In genomic region chr8:13677413-13677883, GRCm38 (mm10) we compare ENCODE assay signal across 8 mouse cellular contexts. TPM values are rescaled to one million over a fixed set of nuclear protein-coding genes. Genes with fewer than 3 reads are reported as not detected.
DNase-seq lines count a peak whose midpoint lies in the region; ATAC-seq and TF ChIP-seq lines count a peak whose summit lies in the region.

Gene Rasa3, minus strand, starts transcription at chr8:13677603.

- peak within 1 kb of the TSS; percentile 86 for H3K4me3 ChIP-seq in forebrain, embryonic 15.5 days
- peak within 1 kb of the TSS; percentile 79 for H3K4me3 ChIP-seq in lung, adult 2 months (replicated peaks; ENCODE audit: extremely low read depth, low read depth, low read length)

- DNase-seq in ES-CJ7 (ENCODE audit: low read depth, low spot score): peak; percentile 97
- DNase-seq in cerebellum, adult 11-12 months: peak; percentile 97
- DNase-seq in heart, postnatal 25 days (ENCODE audit: low spot score): peak; percentile 97
- DNase-seq in layer of hippocampus, adult 18-20 months (ENCODE audit: low spot score in 2 of 2): peak; percentile 94 to 97
- peak; percentile 92 for DNase-seq in lung, adult 2 months
- peak; percentile 93 to 96 for DNase-seq in thymus, adult 18-20 months

- H3K27ac ChIP-seq in forebrain, embryonic 15.5 days (replicated peaks): peak within 1 kb of the TSS; percentile 90

- no peaks in the 10 kb centered on the region for H3K36me3 ChIP-seq in forebrain, embryonic 15.5 days

- peak; percentile 99 for ATAC-seq in forebrain, embryonic 15.5 days (replicated peaks)
- ATAC-seq in neutrophil, adult 5-6 weeks (ENCODE audit: extremely low read depth, insufficient number of reproducible peaks, low FRiP score, poor library complexity, severe bottlenecking): peak; percentile 77

- TF ChIP-seq POLR2A in lung, adult 2 months (IDR thresholded peaks at IDR 0.05; ENCODE audit: borderline replicate concordance, extremely low read depth, low read depth, low read length): peak; percentile 74; the same call in 1 of the 2 replicates

- intact Hi-C loops in heart, postnatal 25 days (cut with DNase I): loop anchor here (5.0 kb wide), 1 partner anchor 75 kb away; no protein-coding TSS in a partner anchor

- no peak for TF ChIP-seq CTCF in lung, adult 2 months (IDR thresholded peaks at IDR 0.05; ENCODE audit: insufficient read depth, low read length)

- no peaks in the 10 kb centered on the region for H3K27me3 ChIP-seq in forebrain, embryonic 15.5 days

- peak within 1 kb of the TSS; percentile 65 for H3K9ac ChIP-seq in forebrain, embryonic 15.5 days (replicated peaks)

- H3K4me1 ChIP-seq in forebrain, embryonic 15.5 days: peaks cover 27% of the 10 kb centered on the region
- H3K4me1 ChIP-seq in lung, adult 2 months (ENCODE audit: control insufficient read depth, insufficient read depth, low read length): peaks cover 7% of the 10 kb centered on the region

- under 1% methylated on average over 42 of the region's 42 CpGs for WGBS in forebrain, embryonic 15.5 days
- WGBS in lung, adult 2 months: under 1% methylated on average over 42 of the region's 42 CpGs

- no peaks in the 10 kb centered on the region for H3K9me3 ChIP-seq in forebrain, embryonic 15.5 days

- peak within 1 kb of the TSS; percentile 60 for H3K4me2 ChIP-seq in forebrain, embryonic 15.5 days (replicated peaks)

RNA-seq across cellular contexts. Expression of gene Rasa3, which starts in this region (rescaled TPM):
- polyA plus RNA-seq in forebrain, embryonic 15.5 days (2015; fragmentation: Nextera tagmentation; extraction: Ambion mirVana): 22.1 and 23.4 TPM in 2 replicates
- 10 to 100 TPM; 14.8 to 19.8 TPM for total RNA-seq in heart, postnatal 25 days (2021)
- total RNA-seq in layer of hippocampus, adult 18-20 months (2021): 10 to 100 TPM; 65.7 to 67.1 TPM
- 37.1 and 43.5 TPM in 2 replicates for polyA plus RNA-seq in lung, adult 2 months (2012; rRNA removed)
- 437 and 443 TPM in 2 replicates for total RNA-seq in neutrophil, adult 5-6 weeks (2017)

Comparison
In these comparisons a context has a peak if more than half of its experiments do, and no peak if none do; other contexts are left out.
1. Peak in every context shown above with its lines: DNase-seq, ATAC-seq, H3K4me3 ChIP-seq and H3K27ac ChIP-seq.